Mouse (Mus musculus) liver, adult 2 months (tissue): ENCODE data around the gene Dpp6. TPM values are rescaled to one million over a fixed set of nuclear protein-coding genes. Genes with fewer than 3 reads are reported as not detected.

Experiments used
- DNase-seq: peaks from one replicate; pipeline ENCODE4 v3.0.0-alpha.2; 2011; ENCODE audit warnings: low read depth, low spot score; ENCODE audit errors: extremely low read depth
- H3K27ac ChIP-seq: fragments of 200-500 bp; replicated peaks from 2 replicates; pipeline ENCODE4 v1.5.1; 2012; ENCODE audit warnings: low read depth, mild to moderate bottlenecking, control low read depth, inconsistent platforms, low read length; ENCODE audit not compliant: insufficient read depth
- H3K27me3 ChIP-seq: fragments of 200-500 bp; 2 replicates; pipeline ENCODE4 v1.6.1; 2012; ENCODE audit warnings: mild to moderate bottlenecking, moderate library complexity, low read length, inconsistent platforms; ENCODE audit not compliant: control insufficient read depth, insufficient read depth
- H3K36me3 ChIP-seq: fragments of 200-500 bp; 2 replicates; pipeline ENCODE4 v1.6.1; 2012; ENCODE audit warnings: low read length, inconsistent platforms; ENCODE audit not compliant: control insufficient read depth, insufficient read depth
- H3K4me1 ChIP-seq: fragments of 200-500 bp; 2 replicates; pipeline ENCODE4 v1.6.1; 2011; ENCODE audit warnings: low read length; ENCODE audit not compliant: control insufficient read depth, insufficient read depth
- H3K4me3 ChIP-seq: fragments of 200-500 bp; 2 replicates; pipeline ENCODE4 v1.5.1; 2011; ENCODE audit warnings: low read depth, mild to moderate bottlenecking, control low read depth, low read length, moderate library complexity; ENCODE audit not compliant: insufficient read depth
- H3K79me2 ChIP-seq: fragments of 200-500 bp; 2 replicates; pipeline ENCODE4 v1.6.1; 2012; ENCODE audit warnings: inconsistent platforms, mild to moderate bottlenecking, low read length, moderate library complexity; ENCODE audit not compliant: control insufficient read depth, insufficient read depth
- H3K9ac ChIP-seq: fragments of 200-500 bp; 2 replicates; pipeline ENCODE4 v1.6.1; 2012; ENCODE audit warnings: low read depth, mild to moderate bottlenecking, control low read depth, inconsistent platforms, low read length
- CTCF ChIP-seq: fragments of 200-500 bp; IDR thresholded peaks from 2 replicates; pipeline ENCODE4 v1.5.1; 2011; ENCODE audit warnings: low read depth, low read length, control low read depth
- POLR2A ChIP-seq: fragments of 200-500 bp; IDR thresholded peaks from 2 replicates; pipeline ENCODE4 v1.6.1; 2011; ENCODE audit warnings: low read length, control low read depth; ENCODE audit not compliant: insufficient read depth; ENCODE audit errors: extremely low read depth
- WGBS: fragments of 180-500 bp; shearing (Covaris S2); methylation state at CpG from one replicate; pipeline ENCODE4 v1.1.7; 2018; 5-methylcytosine and 5-hydroxymethylcytosine counted together
- polyA plus RNA-seq: library from polyadenylated mRNA; depleted of rRNA; stranded (reverse); fragments of >200 nt; gene quantifications from 2 replicates; pipeline ENCODE4 v1.2.3, GENCODE M21; 2012; rRNA removed
- total RNA-seq: library from RNA; depleted of rRNA; stranded (reverse); fragments of >200 nt; gene quantifications from 2 replicates; pipeline ENCODE4 v1.2.3, GENCODE M21; 2014; rRNA removed

Gene Dpp6
- total RNA-seq (not detected in 2 replicates), polyA plus RNA-seq (not detected in 2 replicates)

DNA sequence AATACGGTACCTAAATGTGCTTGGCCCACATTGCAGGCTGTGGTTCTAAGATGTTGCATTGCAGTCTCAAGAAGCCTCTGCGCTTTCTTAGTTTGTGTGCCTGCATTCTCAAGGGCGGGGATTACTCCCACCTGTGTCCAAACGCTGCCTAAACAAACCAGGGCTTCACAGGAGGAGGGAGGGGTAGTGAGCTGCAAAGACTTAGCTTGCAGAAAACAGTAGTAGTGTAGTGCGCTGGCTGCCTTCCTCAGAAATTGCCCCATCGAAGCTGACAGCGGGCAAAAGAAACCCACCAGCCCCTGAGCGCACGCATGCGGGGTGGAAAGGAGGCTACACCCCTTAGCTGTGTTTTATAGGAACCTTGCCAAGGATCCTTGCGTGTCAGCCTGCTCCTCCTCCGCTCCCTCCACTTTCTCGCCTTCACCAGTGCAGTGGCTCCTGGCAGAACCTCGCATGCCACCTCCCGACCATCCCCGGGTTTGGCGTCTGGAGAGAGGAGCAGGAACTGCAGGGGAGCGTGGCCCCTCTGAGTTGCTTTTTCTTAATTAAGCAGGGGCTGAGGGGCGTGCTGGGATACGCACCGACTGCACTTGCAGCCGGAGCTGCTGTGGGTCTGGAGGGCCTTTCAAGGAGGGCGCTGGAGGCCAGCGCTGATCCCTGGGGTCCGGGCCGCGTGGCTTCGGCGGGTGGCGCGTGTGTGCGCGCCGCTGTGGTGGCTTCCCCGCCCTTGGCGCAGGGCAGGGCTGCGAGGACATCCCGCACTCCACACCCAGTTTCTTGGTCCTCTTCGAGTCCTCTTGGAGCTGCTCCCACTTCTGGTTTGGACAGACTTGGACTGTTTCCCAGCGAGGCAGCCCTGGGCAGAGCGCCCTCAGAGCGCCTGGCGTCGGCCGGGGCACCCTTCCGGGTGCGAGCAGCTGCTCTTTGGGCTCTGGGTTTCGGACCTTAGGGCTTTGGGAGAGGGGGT is at the start of gene Dpp6:
Gene Dpp6, plus strand, starts transcription at position 229 of the 967 bp plus-strand sequence.
- no peak for DNase-seq

GRCm38 (mm10) chr5:26783955-26784354 is 33.0 kb upstream of the Dpp6 start:
- no peak for DNase-seq
- 70% methylated on average over 3 of the region's 3 CpGs for WGBS
- no peaks in the 10 kb centered on the region for H3K27me3 ChIP-seq
- H3K27ac ChIP-seq, result no peak overlapping the region
- TF ChIP-seq CTCF (no peak), POLR2A (no peak)
- no peak overlapping the region for H3K4me3 ChIP-seq
- no peaks in the 10 kb centered on the region for H3K4me1 ChIP-seq
- no peaks in the 10 kb centered on the region for H3K36me3 ChIP-seq
- H3K79me2 ChIP-seq, result no peaks in the 10 kb centered on the region
- H3K9ac ChIP-seq, result no peak overlapping the region

More for the DNA sequence above, at the start of gene Dpp6:
- Histone ChIP-seq H3K27me3 (no peaks in the 10 kb centered on the region), H3K9ac (no peak within 1 kb of the TSS), H3K36me3 (no peaks in the 10 kb centered on the region), H3K4me3 (no peak within 1 kb of the TSS), H3K79me2 (no peaks in the 10 kb centered on the region), H3K4me1 (no peaks in the 10 kb centered on the region), H3K27ac (no peak within 1 kb of the TSS)
- 6% methylated on average over 48 of the region's 48 CpGs for WGBS
- TF ChIP-seq POLR2A, result no peak
- no peak for TF ChIP-seq CTCF

- DNase-seq, result no peak
- H3K79me2 ChIP-seq, result no peaks in the 10 kb centered on the region
- H3K4me1 ChIP-seq, result no peaks in the 10 kb centered on the region
- no peaks in the 10 kb centered on the region for H3K36me3 ChIP-seq
- H3K27ac ChIP-seq, result no peak overlapping the region
- H3K27me3 ChIP-seq, result no peaks in the 10 kb centered on the region
- no peak for TF ChIP-seq CTCF
- no peak for TF ChIP-seq POLR2A
- H3K9ac ChIP-seq, result no peak overlapping the region
- H3K4me3 ChIP-seq, result no peak overlapping the region
- WGBS, result 96% methylated on average over 2 of the region's 2 CpGs
Measured at GRCm38 (mm10) chr5:26795524-26795923, 21.5 kb upstream of the Dpp6 start.

DNA sequence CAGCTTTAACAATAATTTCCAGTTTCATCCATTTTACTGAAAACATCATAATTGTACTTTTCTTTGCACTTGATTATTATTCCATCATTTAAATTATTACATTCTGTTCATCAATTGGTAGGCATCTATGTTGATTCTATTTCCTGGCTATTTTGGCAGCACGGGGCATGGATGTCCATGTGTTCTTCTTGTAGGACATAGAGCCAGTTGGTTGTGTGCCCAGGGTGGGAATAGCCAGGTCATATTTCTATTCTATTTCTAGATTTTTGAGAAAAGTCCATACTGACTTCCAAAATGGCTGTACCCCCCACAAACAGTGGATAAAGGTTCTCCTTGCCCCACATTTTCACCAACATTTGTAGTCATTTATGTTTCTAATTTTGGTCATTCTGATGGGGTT is 19.0 kb downstream of the Dpp6 start:
- Histone ChIP-seq H3K4me1 (no peaks in the 10 kb centered on the region), H3K4me3 (no peak overlapping the region), H3K27ac (no peak overlapping the region), H3K9ac (no peak overlapping the region), H3K27me3 (no peaks in the 10 kb centered on the region), H3K79me2 (no peaks in the 10 kb centered on the region), H3K36me3 (no peaks in the 10 kb centered on the region)
- 87% methylated on average over 1 of the region's 1 CpGs for WGBS
- no peak for DNase-seq
- no peak for TF ChIP-seq CTCF
- TF ChIP-seq POLR2A, result no peak

GRCm38 (mm10) chr5:26841151-26841550 is 24.1 kb downstream of the Dpp6 start:
- Histone ChIP-seq H3K9ac (no peak overlapping the region), H3K27ac (no peak overlapping the region), H3K27me3 (no peaks in the 10 kb centered on the region), H3K4me3 (no peak overlapping the region), H3K36me3 (no peaks in the 10 kb centered on the region), H3K4me1 (no peaks in the 10 kb centered on the region), H3K79me2 (no peaks in the 10 kb centered on the region)
- TF ChIP-seq POLR2A, result no peak
- TF ChIP-seq CTCF, result no peak
- DNase-seq, result no peak
- WGBS, result 32% methylated on average over 4 of the region's 4 CpGs

GRCm38 (mm10) chr5:26854746-26855145 is 37.7 kb downstream of the Dpp6 start:
- Histone ChIP-seq H3K27ac (no peak overlapping the region), H3K36me3 (no peaks in the 10 kb centered on the region), H3K9ac (no peak overlapping the region), H3K79me2 (no peaks in the 10 kb centered on the region), H3K4me3 (no peak overlapping the region), H3K4me1 (no peaks in the 10 kb centered on the region), H3K27me3 (no peaks in the 10 kb centered on the region)
- TF ChIP-seq CTCF (no peak), POLR2A (no peak)
- no peak for DNase-seq
- WGBS, result 66% methylated on average over 4 of the region's 4 CpGs
